Mouse (Mus musculus): ENCODE data around the gene Hsf3. TPM values are rescaled to one million over a fixed set of nuclear protein-coding genes. Genes with fewer than 3 reads are reported as not detected.

Gene Hsf3
- polyA plus RNA-seq, 1 experiment, result not detected

DNA sequence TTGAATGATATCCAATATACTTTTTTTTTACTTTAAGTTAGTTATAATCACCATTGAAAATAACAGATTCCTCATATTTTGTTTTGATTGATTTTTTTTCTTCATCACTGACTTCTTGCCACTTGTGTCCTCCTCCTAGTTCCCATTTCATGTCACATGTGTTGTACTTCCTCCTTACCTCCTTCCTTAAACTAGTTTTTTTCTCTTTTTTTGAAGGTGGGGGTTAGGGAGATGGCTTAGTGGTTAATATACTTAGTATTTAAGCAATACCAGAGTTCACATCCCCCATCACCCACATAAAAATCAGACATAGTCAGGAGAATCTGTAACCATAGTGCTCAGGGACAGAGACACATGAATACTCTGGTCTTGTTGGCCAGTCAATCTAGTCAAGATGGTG lies 199.6 kb downstream of the Hsf3 start:
- Histone ChIP-seq H3K4me1 (no peaks in the 10 kb centered on the region), H3K27me3 (replicated peaks) (peaks cover 2% of the 10 kb centered on the region), H3K9me3 (no peaks in the 10 kb centered on the region), H3K36me3 (replicated peaks; ENCODE audit: low read length) (no peaks in the 10 kb centered on the region), H3K4me3 (replicated peaks) (no peak overlapping the region)
- TF ChIP-seq GATA1 (IDR thresholded peaks at IDR 0.05; ENCODE audit: borderline replicate concordance, low read length) (no peak), FLI1 (IDR thresholded peaks at IDR 0.05; ENCODE audit: low read length) (no peak)

Other genes with a start within 250 kb of the Hsf3 start
- gene Vsig4, start 162.9 kb downstream of the Hsf3 start, polyA plus RNA-seq (2012; ENCODE audit: insufficient read depth, low replicate concordance), result not detected in 2 replicates
- not detected in 2 replicates for gene Heph, start 935 bp downstream of the Hsf3 start, polyA plus RNA-seq (2012; ENCODE audit: insufficient read depth, low replicate concordance)